Mouse (Mus musculus) liver (tissue): ENCODE measurements around the gene Klk13.

Source experiments
- DNase-seq: peaks from one replicate; pipeline ENCODE4 v3.0.0-alpha.2; 2020; ENCODE audit warnings: mixed read lengths

Gene Klk13

DNA sequence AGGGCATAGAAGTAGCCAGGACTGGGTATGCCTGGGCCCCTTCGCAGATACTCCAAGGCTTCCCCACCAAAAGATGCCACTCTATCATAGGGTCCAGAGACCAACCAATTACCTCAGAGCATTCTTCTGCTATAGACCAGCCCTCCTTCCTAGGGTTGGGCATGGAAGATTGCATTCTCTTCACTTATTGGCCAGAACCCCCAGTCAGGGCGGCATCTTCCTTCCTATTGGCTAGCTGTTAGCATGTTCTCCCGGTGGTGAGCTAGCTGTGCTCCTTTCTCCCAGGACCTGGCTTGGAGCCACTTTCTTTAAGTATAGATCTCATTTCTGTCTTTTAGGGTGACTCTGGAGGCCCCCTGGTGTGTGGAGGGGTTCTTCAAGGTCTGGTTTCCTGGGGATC is 60.5 kb downstream of the Klk13 start:
- no peak for DNase-seq

DNA sequence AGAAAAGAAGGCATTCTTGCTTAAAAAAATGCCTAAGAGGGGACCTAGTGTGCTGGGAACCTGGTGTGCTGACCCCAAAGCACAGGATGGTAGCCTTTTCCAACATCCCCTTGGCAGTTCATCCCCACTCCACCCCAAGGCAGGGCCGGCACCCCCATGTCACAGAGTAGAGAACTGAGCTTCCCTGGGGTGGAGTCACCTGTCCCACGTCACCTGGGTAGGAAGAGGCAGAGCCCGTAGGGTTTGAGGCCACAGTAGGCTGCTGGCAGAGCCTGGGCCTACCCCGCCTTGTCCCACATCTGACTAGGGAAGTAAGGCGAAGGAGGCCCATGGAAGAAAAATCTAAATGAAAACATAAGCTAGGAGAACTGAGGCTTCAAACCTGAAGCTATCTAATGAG is 62.0 kb downstream of the Klk13 start, which contains the start of gene Klk11:
Gene Klk11, plus strand, starts transcription at position 241 of the 400 bp plus-strand sequence.
- DNase-seq = no peak

DNA sequence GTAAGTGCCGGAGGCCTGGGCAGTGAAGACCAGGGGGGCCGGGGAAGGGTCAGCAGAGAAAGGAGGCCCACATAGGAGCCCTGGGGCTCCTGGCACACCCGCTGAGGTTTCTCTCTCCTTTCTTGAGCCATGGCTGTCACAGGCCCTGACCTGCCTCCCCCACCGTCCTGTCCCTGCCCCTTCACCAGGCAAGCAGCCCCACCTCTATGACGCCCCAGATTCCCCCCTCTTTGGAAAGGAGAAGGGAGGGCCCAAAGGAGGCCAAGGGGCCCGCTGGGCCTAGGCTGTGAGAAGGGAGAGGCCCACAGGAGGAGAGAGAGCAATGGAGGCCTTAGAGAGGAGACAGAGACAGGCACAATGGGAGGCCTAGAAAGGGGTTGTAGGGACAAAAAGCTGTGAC is 62.4 kb downstream of the Klk13 start:
- DNase-seq = no peak

GRCm38 (mm10) chr7:43775311-43776057 is 63.1 kb downstream of the Klk13 start:
- no peak for DNase-seq

DNA sequence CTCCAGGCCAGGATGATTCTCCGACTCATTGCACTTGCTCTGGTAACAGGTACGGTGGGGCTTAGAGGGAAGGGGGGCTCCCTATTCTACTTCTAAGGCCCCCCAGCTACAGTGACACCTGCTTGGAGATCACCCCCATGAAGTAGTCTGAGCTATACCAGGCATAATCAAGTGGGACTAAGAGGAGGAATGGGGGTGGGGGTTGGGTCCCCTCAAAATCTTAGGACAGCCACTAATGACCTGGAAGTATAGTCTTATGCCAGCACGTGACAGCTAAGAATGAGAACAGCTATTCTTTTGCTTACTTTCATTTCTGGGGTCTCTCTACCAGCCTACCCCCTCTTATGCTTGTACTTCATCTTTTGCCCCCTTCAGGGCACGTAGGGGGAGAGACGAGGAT is 64.1 kb downstream of the Klk13 start:
- no peak for DNase-seq
